Mouse (Mus musculus): Measurements from ENCODE around the gene Glb1l2. TPM values are rescaled to one million over a fixed set of nuclear protein-coding genes. Genes with fewer than 3 reads are reported as not detected.

Glb1l2 gene
- polyA plus RNA-seq, 1 experiment from 2014 or later, result 2.9 TPM

GRCm38 (mm10) chr9:26725709-26726108 lies 80.6 kb downstream of the Glb1l2 start:
- no peaks in the 10 kb centered on the region for H3K4me1 ChIP-seq
- 69% methylated on average over 3 of the region's 3 CpGs for WGBS
- no peak overlapping the region for H3K4me3 ChIP-seq
- H3K9me3 ChIP-seq, result no peaks in the 10 kb centered on the region
- no peak overlapping the region for H3K9ac ChIP-seq
- H3K27ac ChIP-seq, result no peak overlapping the region
- no peaks in the 10 kb centered on the region for H3K36me3 ChIP-seq (replicated peaks)
- no peaks in the 10 kb centered on the region for H3K27me3 ChIP-seq (replicated peaks)
- H3K4me2 ChIP-seq, result no peak overlapping the region
- ATAC-seq (replicated peaks), result no peak

- H3K9ac ChIP-seq, result no peak overlapping the region
- 36% methylated on average over 7 of the region's 7 CpGs for WGBS
- H3K9me3 ChIP-seq, result no peaks in the 10 kb centered on the region
- no peak; the same call in 1 of the 2 replicates for ATAC-seq (replicated peaks)
- H3K27me3 ChIP-seq (replicated peaks), result no peaks in the 10 kb centered on the region
- H3K4me2 ChIP-seq, result no peak overlapping the region
- peaks cover 4% of the 10 kb centered on the region; the same call in 1 of the 2 replicates for H3K4me1 ChIP-seq
- no peaks in the 10 kb centered on the region for H3K36me3 ChIP-seq (replicated peaks)
- H3K4me3 ChIP-seq, result no peak overlapping the region
- H3K27ac ChIP-seq, result no peak overlapping the region
These were observed 84.5 kb downstream of the Glb1l2 start for GRCm38 (mm10) chr9:26721771-26722170.

GRCm38 (mm10) chr9:26718388-26718787 lies 87.9 kb downstream of the Glb1l2 start:
- H3K27me3 ChIP-seq (replicated peaks), result no peaks in the 10 kb centered on the region
- H3K4me1 ChIP-seq, result peaks cover 4% of the 10 kb centered on the region; the same call in 1 of the 2 replicates
- no peak overlapping the region for H3K4me2 ChIP-seq
- no peak overlapping the region for H3K9ac ChIP-seq
- no peak overlapping the region for H3K4me3 ChIP-seq
- H3K36me3 ChIP-seq (replicated peaks), result no peaks in the 10 kb centered on the region
- WGBS, result 31% methylated on average over 3 of the region's 3 CpGs
- ATAC-seq (replicated peaks), result peak; percentile 66
- no peak overlapping the region for H3K27ac ChIP-seq
- H3K9me3 ChIP-seq, result no peaks in the 10 kb centered on the region

Other genes with a start within 250 kb of the Glb1l2 start
- 44.6 and 45.7 TPM in 2 replicates for gene B3gat1, start 72.7 kb downstream of the Glb1l2 start, polyA plus RNA-seq (2015; fragmentation: Nextera tagmentation; extraction: Ambion mirVana)
- not detected in 2 replicates for gene Glb1l3, start 54.4 kb upstream of the Glb1l2 start, polyA plus RNA-seq (2015; fragmentation: Nextera tagmentation; extraction: Ambion mirVana)
- gene Gm1110, start 116.6 kb upstream of the Glb1l2 start, polyA plus RNA-seq (2015; fragmentation: Nextera tagmentation; extraction: Ambion mirVana), result 0.23 and 0.34 TPM in 2 replicates
- gene Acad8, start 193.1 kb upstream of the Glb1l2 start, polyA plus RNA-seq (2015; fragmentation: Nextera tagmentation; extraction: Ambion mirVana), result 35.8 and 36.4 TPM in 2 replicates
- 122 TPM in 2 replicates for gene Thyn1, start 193.2 kb upstream of the Glb1l2 start, polyA plus RNA-seq (2015; fragmentation: Nextera tagmentation; extraction: Ambion mirVana)
- 89.6 and 92.2 TPM in 2 replicates for gene Vps26b, start 223.6 kb upstream of the Glb1l2 start, polyA plus RNA-seq (2015; fragmentation: Nextera tagmentation; extraction: Ambion mirVana)
- gene Ncapd3, start 223.7 kb upstream of the Glb1l2 start, polyA plus RNA-seq (2015; fragmentation: Nextera tagmentation; extraction: Ambion mirVana), result 15.1 and 16.5 TPM in 2 replicates

Data from midbrain, embryonic 15.5 days (tissue).